Mouse (Mus musculus) E14TG2a.4 (cell line): ENCODE measurements around the gene Hist3h2a.

Experiments used
- CTCF ChIP-seq: conservative IDR thresholded peaks from 2 replicates; pipeline ENCODE4 v1.5.1; 2014; ENCODE audit warnings: low read length
- POU5F1 ChIP-seq: IDR thresholded peaks from 2 replicates; pipeline ENCODE4 v1.6.1; 2014; ENCODE audit warnings: low read length, borderline replicate concordance

- no peak for TF ChIP-seq CTCF
- TF ChIP-seq POU5F1, result no peak
These were observed 41.4 kb downstream of the Hist3h2a start for GRCm38 (mm10) chr11:58995807-58996370.
